Mouse (Mus musculus) adrenal gland, postnatal 10 days (tissue): ENCODE measurements around the gene Gemin8. TPM values are rescaled to one million over a fixed set of nuclear protein-coding genes. Genes with fewer than 3 reads are reported as not detected.
A peak's percentile ranks its signal among the peaks of the same experiment; 100 is the strongest.

Source experiments
- DNase-seq: peaks from one replicate; pipeline ENCODE4 v3.0.0; 2021; ENCODE audit warnings: mixed read lengths
- total RNA-seq, 2 experiments: library from RNA; stranded (reverse); gene quantifications; 2 replicates each; pipeline ENCODE4 v1.2.3; 2021

Gemin8 gene
- total RNA-seq, 2 experiments from 2014 or later: 9.8 to 10.5 TPM

- DNase-seq: no peak
Observed at GRCm38 (mm10) chrX:166229750-166230149, 59.5 kb downstream of the Gemin8 start.

GRCm38 (mm10) chrX:166230515-166231267, 60.4 kb downstream of the Gemin8 start:
- no peak for DNase-seq

- no peak for DNase-seq
Observed at GRCm38 (mm10) chrX:166236131-166236530, 65.9 kb downstream of the Gemin8 start.

GRCm38 (mm10) chrX:166238831-166239460, 68.7 kb downstream of the Gemin8 start, which contains the start of gene Gpm6b:
TSS of gene Gpm6b (plus strand) at chrX:166238911.
- peak; percentile 66 for DNase-seq

- no peak for DNase-seq
Observed at GRCm38 (mm10) chrX:166239520-166239919, 69.3 kb downstream of the Gemin8 start.

Other genes starting within 250 kb of the Gemin8 start
- gene Gpm6b, start 68.5 kb downstream of the Gemin8 start, total RNA-seq: 10 to 100 TPM; 14.6 to 16.1 TPM